Mouse (Mus musculus) bone marrow macrophage, adult 2 months (primary cell): Measurements from ENCODE around the gene Ryr3.

Experiments used
- CTCF ChIP-seq: IDR thresholded peaks from 2 replicates; pipeline ENCODE4 v1.5.1; 2012; ENCODE audit warnings: low read depth, mild to moderate bottlenecking, low read length, moderate library complexity
- POLR2A ChIP-seq: IDR thresholded peaks from 2 replicates; pipeline ENCODE4 v1.6.1; 2012; ENCODE audit warnings: mild to moderate bottlenecking, low read depth, low read length, borderline replicate concordance

DNA sequence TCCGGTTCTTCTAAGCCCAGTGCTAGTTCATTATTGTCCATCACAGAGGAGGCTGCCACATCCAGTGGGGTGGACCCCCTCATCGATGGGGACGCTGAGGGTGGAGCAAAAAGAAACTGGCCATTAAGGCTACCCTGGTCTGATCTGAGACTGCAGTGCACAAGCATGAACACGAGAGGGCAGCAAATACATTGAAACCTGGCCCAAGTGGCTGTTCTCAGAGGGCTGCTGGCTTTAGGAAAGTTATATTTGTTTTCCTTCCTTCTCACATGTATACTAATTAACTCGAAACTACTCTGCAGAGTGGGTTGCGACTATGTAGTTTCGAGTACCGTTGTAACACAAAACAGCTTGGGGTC, 416.9 kb downstream of the Ryr3 start:
- peak; percentile 72 for TF ChIP-seq CTCF
- no peak for TF ChIP-seq POLR2A
